Mouse (Mus musculus) embryo, embryonic 11.5 days (tissue): ENCODE measurements around the gene Irf1.
A peak's percentile ranks its signal among the peaks of the same experiment; 100 is the strongest.

Source experiments
- DNase-seq: peaks from one replicate; pipeline ENCODE4 v3.0.0-alpha.2; 2012; ENCODE audit warnings: low read depth, low spot score

Irf1 gene

GRCm38 (mm10) chr11:53761284-53761683, 8.5 kb upstream of the Irf1 start:
- no peak for DNase-seq

GRCm38 (mm10) chr11:53761822-53762221, 8.0 kb upstream of the Irf1 start:
- DNase-seq = no peak

GRCm38 (mm10) chr11:53762426-53762825, 7.4 kb upstream of the Irf1 start:
- no peak for DNase-seq

- DNase-seq = no peak
Observed at GRCm38 (mm10) chr11:53762827-53763495, 6.9 kb upstream of the Irf1 start.

GRCm38 (mm10) chr11:53763496-53764140, 6.2 kb upstream of the Irf1 start:
- DNase-seq = peak; percentile 45

- no peak for DNase-seq
Observed at GRCm38 (mm10) chr11:53764581-53764980, 5.2 kb upstream of the Irf1 start.

GRCm38 (mm10) chr11:53768422-53769184, 1.2 kb upstream of the Irf1 start:
- DNase-seq = no peak

GRCm38 (mm10) chr11:53769185-53769576, 633 bp upstream of the Irf1 start:
- no peak for DNase-seq

- peak; percentile 42 for DNase-seq
Observed at GRCm38 (mm10) chr11:53770125-53770791, 444 bp downstream of the Irf1 start.

GRCm38 (mm10) chr11:53771001-53771744, 1.4 kb downstream of the Irf1 start:
- no peak for DNase-seq

- DNase-seq = no peak
Observed at GRCm38 (mm10) chr11:53772536-53772935, 2.7 kb downstream of the Irf1 start.

- DNase-seq = no peak
Observed at GRCm38 (mm10) chr11:53773087-53773486, 3.3 kb downstream of the Irf1 start, which contains the start of gene Gm17334. Gene Gm17334 (minus strand): TSS chr11:53773187.

- no peak for DNase-seq
Observed at GRCm38 (mm10) chr11:53773641-53774360, 4.0 kb downstream of the Irf1 start.

GRCm38 (mm10) chr11:53774659-53775255, 4.9 kb downstream of the Irf1 start:
- no peak for DNase-seq

- no peak for DNase-seq
Observed at GRCm38 (mm10) chr11:53777736-53778135, 7.9 kb downstream of the Irf1 start.

GRCm38 (mm10) chr11:53778455-53778854, 8.6 kb downstream of the Irf1 start:
- DNase-seq = no peak

GRCm38 (mm10) chr11:53779808-53780207, 10.0 kb downstream of the Irf1 start:
- no peak for DNase-seq

- no peak for DNase-seq
Observed at GRCm38 (mm10) chr11:53780262-53780661, 10.4 kb downstream of the Irf1 start.

- no peak for DNase-seq
Observed at GRCm38 (mm10) chr11:53781201-53781775, 11.5 kb downstream of the Irf1 start.

GRCm38 (mm10) chr11:53781964-53782363, 12.2 kb downstream of the Irf1 start:
- no peak for DNase-seq
